Mouse (Mus musculus): Measurements from ENCODE around the gene Dyrk4. TPM values are rescaled to one million over a fixed set of nuclear protein-coding genes. Genes with fewer than 3 reads are reported as not detected.

Dyrk4 gene
- polyA plus RNA-seq (2015; fragmentation: Nextera tagmentation; extraction: Ambion mirVana): 0.23 and 0.37 TPM in 2 replicates

GRCm38 (mm10) chr6:126921111-126921881 is at the start of gene Dyrk4:
TSS of gene Dyrk4 (minus strand) at chr6:126921839.
- no peak within 1 kb of the TSS for H3K9ac ChIP-seq (replicated peaks; ENCODE audit: low read depth)
- peak; percentile 86 for ATAC-seq
- no peaks in the 10 kb centered on the region for H3K9me3 ChIP-seq (ENCODE audit: low read length)
- WGBS: 10% methylated on average over 21 of the region's 21 CpGs
- H3K27ac ChIP-seq (ENCODE audit: low read length): peak within 1 kb of the TSS; percentile 2
- no peaks in the 10 kb centered on the region for H3K4me1 ChIP-seq (ENCODE audit: insufficient read depth, low read depth, low read length)
- peak; percentile 71 for DNase-seq (ENCODE audit: low spot score)
- no peaks in the 10 kb centered on the region for H3K27me3 ChIP-seq (replicated peaks; ENCODE audit: insufficient read depth, low read length)
- no peaks in the 10 kb centered on the region for H3K36me3 ChIP-seq (ENCODE audit: insufficient read depth, low read length)
- H3K4me2 ChIP-seq (replicated peaks; ENCODE audit: low read depth, low read length): peak within 1 kb of the TSS; percentile 50
- TF ChIP-seq EP300 (IDR thresholded peaks at IDR 0.05) (no peak), CTCF (IDR thresholded peaks at IDR 0.05) (no peak)
- peak within 1 kb of the TSS; percentile 20; the same call in 1 of the 2 replicates for H3K4me3 ChIP-seq (ENCODE audit: low read depth, low read length)

DNA sequence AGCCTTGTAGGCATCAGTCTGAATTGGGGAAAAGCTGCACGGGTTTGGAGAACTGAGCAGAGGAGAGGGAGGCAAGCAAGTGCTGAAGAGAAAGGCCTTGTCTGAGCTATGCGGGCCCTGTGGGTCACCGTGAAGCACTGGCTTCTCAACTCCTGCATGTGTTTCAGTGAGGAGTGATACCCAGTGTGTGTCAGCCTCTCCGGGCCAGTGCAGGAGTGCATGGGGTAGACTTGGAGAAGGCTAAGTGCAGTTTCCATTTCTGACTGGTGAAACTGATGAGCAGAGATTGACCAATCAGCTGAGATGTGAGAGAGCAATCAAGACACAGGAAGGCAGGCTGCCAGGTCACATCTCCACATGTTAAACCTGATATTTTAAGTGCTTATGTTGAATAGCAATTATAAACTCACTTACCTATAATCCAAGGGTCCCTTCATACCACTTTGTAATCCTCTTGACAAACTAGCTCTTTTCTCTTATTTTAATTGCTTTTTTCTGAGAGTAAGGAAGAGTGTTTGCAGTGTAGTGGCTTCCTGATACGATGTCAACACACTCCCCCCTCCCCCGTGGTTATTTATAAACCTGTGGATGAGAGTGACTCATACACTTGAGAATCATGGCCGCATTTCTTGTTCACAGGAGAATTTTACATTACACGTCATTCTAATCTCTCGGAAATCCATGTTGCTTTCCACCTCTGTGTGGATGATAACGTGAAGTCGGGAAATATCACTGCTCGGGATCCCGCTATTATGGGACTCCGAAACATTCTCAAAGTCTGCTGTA is 44.8 kb upstream of the Dyrk4 start:
- Histone ChIP-seq H3K4me3 (ENCODE audit: low read depth, low read length) (no peak overlapping the region), H3K9me3 (ENCODE audit: low read length) (no peaks in the 10 kb centered on the region), H3K4me1 (ENCODE audit: insufficient read depth, low read depth, low read length) (no peaks in the 10 kb centered on the region), H3K4me2 (replicated peaks; ENCODE audit: low read depth, low read length) (no peak overlapping the region), H3K27me3 (replicated peaks; ENCODE audit: insufficient read depth, low read length) (no peaks in the 10 kb centered on the region), H3K27ac (ENCODE audit: low read length) (no peak overlapping the region), H3K36me3 (ENCODE audit: insufficient read depth, low read length) (peaks cover 11% of the 10 kb centered on the region; the same call in 1 of the 2 replicates), H3K9ac (replicated peaks; ENCODE audit: low read depth) (no peak overlapping the region)
- DNase-seq (ENCODE audit: low spot score) (peak; percentile 11), ATAC-seq (no peak)
- TF ChIP-seq EP300 (IDR thresholded peaks at IDR 0.05): no peak
- no peak for TF ChIP-seq CTCF (IDR thresholded peaks at IDR 0.05)
- 75% methylated on average over 14 of the region's 14 CpGs for WGBS

- Histone ChIP-seq H3K36me3 (ENCODE audit: insufficient read depth, low read length) (peaks cover 12% of the 10 kb centered on the region; the same call in 1 of the 2 replicates), H3K9ac (replicated peaks; ENCODE audit: low read depth) (no peak overlapping the region), H3K4me3 (ENCODE audit: low read depth, low read length) (no peak overlapping the region), H3K4me2 (replicated peaks; ENCODE audit: low read depth, low read length) (no peak overlapping the region), H3K4me1 (ENCODE audit: insufficient read depth, low read depth, low read length) (no peaks in the 10 kb centered on the region), H3K9me3 (ENCODE audit: low read length) (no peaks in the 10 kb centered on the region), H3K27me3 (replicated peaks; ENCODE audit: insufficient read depth, low read length) (no peaks in the 10 kb centered on the region), H3K27ac (ENCODE audit: low read length) (no peak overlapping the region)
- DNase-seq (ENCODE audit: low spot score) (no peak), ATAC-seq (no peak)
- 88% methylated on average over 9 of the region's 9 CpGs for WGBS
- no peak for TF ChIP-seq EP300 (IDR thresholded peaks at IDR 0.05)
- TF ChIP-seq CTCF (IDR thresholded peaks at IDR 0.05): no peak
Observed at GRCm38 (mm10) chr6:126963426-126963825, 41.8 kb upstream of the Dyrk4 start.

DNA sequence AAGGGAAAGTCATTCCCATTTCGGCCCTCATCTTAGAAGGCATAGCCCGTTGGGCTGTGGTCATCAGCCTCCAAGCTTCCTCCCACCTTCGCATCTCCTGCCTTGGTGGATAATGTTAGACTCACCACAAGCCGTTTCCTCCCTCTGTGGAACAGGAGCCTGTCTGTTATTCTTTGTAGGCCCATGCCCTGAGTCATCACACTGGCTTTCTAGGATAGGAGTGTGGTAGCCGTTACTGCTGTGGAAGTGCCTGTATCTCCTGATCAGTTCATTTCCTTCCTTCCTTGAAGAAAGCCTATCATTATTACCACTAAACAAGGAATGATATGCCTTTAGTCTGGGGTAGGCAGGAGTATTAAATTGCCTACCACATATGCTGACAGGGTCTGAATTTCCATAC is 41.1 kb upstream of the Dyrk4 start:
- Histone ChIP-seq H3K27me3 (replicated peaks; ENCODE audit: insufficient read depth, low read length) (no peaks in the 10 kb centered on the region), H3K36me3 (ENCODE audit: insufficient read depth, low read length) (peaks cover 15% of the 10 kb centered on the region), H3K9ac (replicated peaks; ENCODE audit: low read depth) (no peak overlapping the region), H3K27ac (ENCODE audit: low read length) (no peak overlapping the region), H3K4me1 (ENCODE audit: insufficient read depth, low read depth, low read length) (no peaks in the 10 kb centered on the region), H3K4me3 (ENCODE audit: low read depth, low read length) (no peak overlapping the region), H3K9me3 (ENCODE audit: low read length) (no peaks in the 10 kb centered on the region), H3K4me2 (replicated peaks; ENCODE audit: low read depth, low read length) (no peak overlapping the region)
- TF ChIP-seq EP300 (IDR thresholded peaks at IDR 0.05) (no peak), CTCF (IDR thresholded peaks at IDR 0.05) (no peak)
- DNase-seq (ENCODE audit: low spot score) (no peak), ATAC-seq (no peak)
- 82% methylated on average over 5 of the region's 5 CpGs for WGBS

- Histone ChIP-seq H3K4me3 (ENCODE audit: low read depth, low read length) (no peak overlapping the region), H3K27me3 (replicated peaks; ENCODE audit: insufficient read depth, low read length) (no peaks in the 10 kb centered on the region), H3K4me2 (replicated peaks; ENCODE audit: low read depth, low read length) (no peak overlapping the region), H3K9ac (replicated peaks; ENCODE audit: low read depth) (no peak overlapping the region), H3K9me3 (ENCODE audit: low read length) (no peaks in the 10 kb centered on the region), H3K36me3 (ENCODE audit: insufficient read depth, low read length) (peaks cover 19% of the 10 kb centered on the region), H3K27ac (ENCODE audit: low read length) (no peak overlapping the region), H3K4me1 (ENCODE audit: insufficient read depth, low read depth, low read length) (no peaks in the 10 kb centered on the region)
- 90% methylated on average over 8 of the region's 8 CpGs for WGBS
- TF ChIP-seq EP300 (IDR thresholded peaks at IDR 0.05): no peak
- TF ChIP-seq CTCF (IDR thresholded peaks at IDR 0.05): no peak
- DNase-seq (ENCODE audit: low spot score): no peak
- ATAC-seq: no peak
Observed at GRCm38 (mm10) chr6:126961371-126962018, 39.9 kb upstream of the Dyrk4 start.

GRCm38 (mm10) chr6:126955734-126956133 is 34.1 kb upstream of the Dyrk4 start:
- Histone ChIP-seq H3K4me3 (ENCODE audit: low read depth, low read length) (no peak overlapping the region), H3K9me3 (ENCODE audit: low read length) (no peaks in the 10 kb centered on the region), H3K4me1 (ENCODE audit: insufficient read depth, low read depth, low read length) (no peaks in the 10 kb centered on the region), H3K27ac (ENCODE audit: low read length) (no peak overlapping the region), H3K9ac (replicated peaks; ENCODE audit: low read depth) (no peak overlapping the region), H3K27me3 (replicated peaks; ENCODE audit: insufficient read depth, low read length) (no peaks in the 10 kb centered on the region), H3K4me2 (replicated peaks; ENCODE audit: low read depth, low read length) (no peak overlapping the region), H3K36me3 (ENCODE audit: insufficient read depth, low read length) (peaks cover 22% of the 10 kb centered on the region)
- ATAC-seq (no peak), DNase-seq (ENCODE audit: low spot score) (peak; percentile 74)
- no peak for TF ChIP-seq EP300 (IDR thresholded peaks at IDR 0.05)
- TF ChIP-seq CTCF (IDR thresholded peaks at IDR 0.05): peak; percentile 87
- WGBS: 9% methylated on average over 10 of the region's 10 CpGs
